Mouse (Mus musculus) midbrain, embryonic 12.5 days (tissue): ENCODE measurements at regions not wholly inside any gene's neighbourhood (a gene's known extent, or its start where the extent isn't known, plus 50 kb on each side); places are given as distances from the start of the nearest gene placed in this dataset.
A peak's percentile ranks its signal among the peaks of the same experiment; 100 is the strongest.

Source experiments
- ATAC-seq: fragments of 200-750 bp; cut with Nextera tagmentation; 2 replicates; pipeline ENCODE4 v1.8.0; 2017; ENCODE audit warnings: low read depth, moderate TSS enrichment, moderate library complexity; ENCODE audit not compliant: low FRiP score
- H3K27ac ChIP-seq: fragments of 300-500 bp; sonication (generic); replicated peaks from 2 replicates; pipeline ENCODE4 v1.5.1; 2016; ENCODE audit warnings: mild to moderate bottlenecking
- H3K27me3 ChIP-seq: fragments of 300-500 bp; sonication (generic); 2 replicates; pipeline ENCODE4 v1.6.1; 2016; ENCODE audit warnings: mild to moderate bottlenecking
- H3K36me3 ChIP-seq: fragments of 300-500 bp; sonication (generic); 2 replicates; pipeline ENCODE4 v1.6.1; 2016
- H3K4me1 ChIP-seq: fragments of 300-500 bp; sonication (generic); 2 replicates; pipeline ENCODE4 v1.6.1; 2016
- H3K4me2 ChIP-seq: fragments of 300-500 bp; sonication (generic); replicated peaks from 2 replicates; pipeline ENCODE4 v1.6.1; 2016; ENCODE audit warnings: mild to moderate bottlenecking, moderate library complexity
- H3K4me3 ChIP-seq: fragments of 300-500 bp; sonication (generic); 2 replicates; pipeline ENCODE4 v1.5.1; 2016; ENCODE audit warnings: mild to moderate bottlenecking
- H3K9ac ChIP-seq: fragments of 300-500 bp; sonication (generic); replicated peaks from 2 replicates; pipeline ENCODE4 v1.6.1; 2016; ENCODE audit warnings: mild to moderate bottlenecking, moderate library complexity
- H3K9me3 ChIP-seq: fragments of 300-500 bp; sonication (generic); 2 replicates; pipeline ENCODE4 v1.6.1; 2016; ENCODE audit warnings: mild to moderate bottlenecking
- WGBS: fragments of 180-500 bp; shearing (Covaris S2); methylation state at CpG from one replicate; pipeline ENCODE4 v1.1.7; 2016; 5-methylcytosine and 5-hydroxymethylcytosine counted together

GRCm38 (mm10) chr14:31929161-31929707, 98.8 kb upstream of the Ankrd28 start:
- Histone ChIP-seq H3K9me3 (no peaks in the 10 kb centered on the region), H3K27ac (no peak overlapping the region), H3K4me1 (peaks cover 7% of the 10 kb centered on the region), H3K4me3 (no peak overlapping the region), H3K36me3 (no peaks in the 10 kb centered on the region), H3K27me3 (no peaks in the 10 kb centered on the region), H3K4me2 (no peak overlapping the region), H3K9ac (no peak overlapping the region)
- no peak for ATAC-seq
- WGBS = 65% methylated on average over 12 of the region's 12 CpGs

- ATAC-seq = no peak
- no peak overlapping the region for H3K4me3 ChIP-seq
- no peak overlapping the region for H3K9ac ChIP-seq
- no peaks in the 10 kb centered on the region for H3K9me3 ChIP-seq
- no peaks in the 10 kb centered on the region for H3K27me3 ChIP-seq
- peaks cover 14% of the 10 kb centered on the region for H3K4me1 ChIP-seq
- no peaks in the 10 kb centered on the region for H3K36me3 ChIP-seq
- WGBS = 85% methylated on average over 9 of the region's 9 CpGs
- no peak overlapping the region for H3K27ac ChIP-seq
- no peak overlapping the region for H3K4me2 ChIP-seq
Observed at GRCm38 (mm10) chr14:31930367-31930766, 98.4 kb upstream of the Galnt15 start.

GRCm38 (mm10) chr14:31931971-31932370, 96.8 kb upstream of the Galnt15 start:
- no peak overlapping the region for H3K4me2 ChIP-seq
- no peaks in the 10 kb centered on the region for H3K9me3 ChIP-seq
- H3K4me1 ChIP-seq = peaks cover 22% of the 10 kb centered on the region
- no peak overlapping the region for H3K9ac ChIP-seq
- no peaks in the 10 kb centered on the region for H3K36me3 ChIP-seq
- WGBS = 87% methylated on average over 5 of the region's 5 CpGs
- ATAC-seq = no peak
- H3K4me3 ChIP-seq = no peak overlapping the region
- no peak overlapping the region for H3K27ac ChIP-seq
- H3K27me3 ChIP-seq = no peaks in the 10 kb centered on the region

GRCm38 (mm10) chr14:31933441-31933840, 95.3 kb upstream of the Galnt15 start:
- Histone ChIP-seq H3K4me3 (peak overlapping the region; percentile 31), H3K4me1 (peaks cover 22% of the 10 kb centered on the region), H3K9me3 (0 out of 2 replicates have a peak, but pooled peaks cover 10% of the 10 kb centered on the region), H3K27ac (peak overlapping the region; percentile 95), H3K4me2 (peak overlapping the region; percentile 45), H3K27me3 (no peaks in the 10 kb centered on the region), H3K36me3 (no peaks in the 10 kb centered on the region), H3K9ac (peak overlapping the region; percentile 48)
- WGBS = under 1% methylated on average over 9 of the region's 9 CpGs
- peak; percentile 85 for ATAC-seq

GRCm38 (mm10) chr14:31933841-31934271, 94.9 kb upstream of the Galnt15 start:
- whole genome bisulfite sequencing = 1% methylated on average over 10 of the region's 13 CpGs
- Histone ChIP-seq H3K4me2 (peak overlapping the region; percentile 45), H3K4me1 (peaks cover 22% of the 10 kb centered on the region), H3K36me3 (no peaks in the 10 kb centered on the region), H3K27me3 (no peaks in the 10 kb centered on the region), H3K9me3 (0 out of 2 replicates have a peak, but pooled peaks cover 11% of the 10 kb centered on the region), H3K9ac (peak overlapping the region; percentile 48), H3K27ac (peak overlapping the region; percentile 95), H3K4me3 (peak overlapping the region; percentile 31)
- peak; percentile 96 for ATAC-seq

- ATAC-seq = peak; percentile 69
- H3K4me3 ChIP-seq = peak overlapping the region; percentile 31
- H3K4me1 ChIP-seq = peaks cover 22% of the 10 kb centered on the region
- peak overlapping the region; percentile 95 for H3K27ac ChIP-seq
- H3K27me3 ChIP-seq = no peaks in the 10 kb centered on the region
- WGBS = under 1% methylated on average over 5 of the region's 6 CpGs
- H3K9me3 ChIP-seq = 0 out of 2 replicates have a peak, but pooled peaks cover 11% of the 10 kb centered on the region
- peak overlapping the region; percentile 48 for H3K9ac ChIP-seq
- H3K36me3 ChIP-seq = no peaks in the 10 kb centered on the region
- peak overlapping the region; percentile 45 for H3K4me2 ChIP-seq
Observed at GRCm38 (mm10) chr14:31934321-31934720, 94.5 kb upstream of the Galnt15 start.

GRCm38 (mm10) chr14:31934771-31935170, 94.0 kb upstream of the Galnt15 start:
- 6% methylated on average over 3 of the region's 3 CpGs for WGBS
- no peaks in the 10 kb centered on the region for H3K27me3 ChIP-seq
- peak overlapping the region; percentile 45 for H3K4me2 ChIP-seq
- no peaks in the 10 kb centered on the region for H3K36me3 ChIP-seq
- peak overlapping the region; percentile 48; the same call in 1 of the 2 replicates for H3K9ac ChIP-seq
- no peak overlapping the region; the same call in 1 of the 2 replicates for H3K4me3 ChIP-seq
- 0 out of 2 replicates have a peak, but pooled peaks cover 11% of the 10 kb centered on the region for H3K9me3 ChIP-seq
- ATAC-seq = no peak
- peaks cover 22% of the 10 kb centered on the region for H3K4me1 ChIP-seq
- peak overlapping the region; percentile 95 for H3K27ac ChIP-seq

- Histone ChIP-seq H3K27me3 (no peaks in the 10 kb centered on the region), H3K36me3 (no peaks in the 10 kb centered on the region), H3K27ac (peak overlapping the region; percentile 95), H3K9me3 (0 out of 2 replicates have a peak, but pooled peaks cover 11% of the 10 kb centered on the region), H3K4me3 (no peak overlapping the region), H3K4me1 (peaks cover 22% of the 10 kb centered on the region), H3K9ac (no peak overlapping the region), H3K4me2 (no peak overlapping the region)
- 31% methylated on average over 3 of the region's 3 CpGs for WGBS
- ATAC-seq = no peak
Observed at GRCm38 (mm10) chr14:31935411-31935810, 93.4 kb upstream of the Galnt15 start.

- no peak overlapping the region for H3K9ac ChIP-seq
- no peak for ATAC-seq
- 0 out of 2 replicates have a peak, but pooled peaks cover 11% of the 10 kb centered on the region for H3K9me3 ChIP-seq
- H3K27me3 ChIP-seq = no peaks in the 10 kb centered on the region
- no peak overlapping the region for H3K4me2 ChIP-seq
- no peak overlapping the region for H3K27ac ChIP-seq
- H3K4me3 ChIP-seq = no peak overlapping the region
- 95% methylated on average over 3 of the region's 3 CpGs for WGBS
- no peaks in the 10 kb centered on the region for H3K36me3 ChIP-seq
- H3K4me1 ChIP-seq = peaks cover 22% of the 10 kb centered on the region
Observed at GRCm38 (mm10) chr14:31936581-31936980, 92.2 kb upstream of the Galnt15 start.

GRCm38 (mm10) chr14:31940900-31941299, 87.9 kb upstream of the Galnt15 start:
- H3K27me3 ChIP-seq = no peaks in the 10 kb centered on the region
- no peaks in the 10 kb centered on the region for H3K36me3 ChIP-seq
- ATAC-seq = no peak
- H3K4me2 ChIP-seq = no peak overlapping the region
- peaks cover 3% of the 10 kb centered on the region; the same call in 1 of the 2 replicates for H3K4me1 ChIP-seq
- 0 out of 2 replicates have a peak, but pooled peaks cover 11% of the 10 kb centered on the region for H3K9me3 ChIP-seq
- H3K27ac ChIP-seq = no peak overlapping the region
- WGBS = 84% methylated on average over 6 of the region's 6 CpGs
- no peak overlapping the region for H3K4me3 ChIP-seq
- no peak overlapping the region for H3K9ac ChIP-seq

GRCm38 (mm10) chr14:31942266-31942960, 86.4 kb upstream of the Galnt15 start:
- H3K9ac ChIP-seq = no peak overlapping the region
- H3K27me3 ChIP-seq = no peaks in the 10 kb centered on the region
- no peak overlapping the region for H3K4me3 ChIP-seq
- no peaks in the 10 kb centered on the region for H3K36me3 ChIP-seq
- no peak overlapping the region for H3K27ac ChIP-seq
- H3K4me1 ChIP-seq = peaks cover 8% of the 10 kb centered on the region
- no peak overlapping the region for H3K4me2 ChIP-seq
- 0 out of 2 replicates have a peak, but pooled peaks cover 10% of the 10 kb centered on the region for H3K9me3 ChIP-seq
- 62% methylated on average over 3 of the region's 3 CpGs for WGBS
- no peak for ATAC-seq

GRCm38 (mm10) chr14:31944682-31945081, 84.1 kb upstream of the Galnt15 start:
- Histone ChIP-seq H3K4me1 (peaks cover 14% of the 10 kb centered on the region), H3K36me3 (no peaks in the 10 kb centered on the region), H3K27me3 (no peaks in the 10 kb centered on the region), H3K4me3 (no peak overlapping the region), H3K4me2 (no peak overlapping the region), H3K27ac (no peak overlapping the region), H3K9ac (no peak overlapping the region), H3K9me3 (no peaks in the 10 kb centered on the region)
- ATAC-seq = no peak
- WGBS = 92% methylated on average over 6 of the region's 6 CpGs
